10 mouse cellular contexts compared by ENCODE assay signal in genomic region chr7:44466888-44467311, GRCm38 (mm10). TPM values are rescaled to one million over a fixed set of nuclear protein-coding genes. Genes with fewer than 3 reads are reported as not detected.
DNase-seq lines count a peak whose midpoint lies in the region; ATAC-seq lines count a peak whose summit lies in the region.
"Had no signal": no experiment of that assay in that cellular context is flagged by ENCODE, and none has a peak within 500 bp of the region (broad histone marks: within the 10 kb centered on the region; RNA-seq: fewer than 3 reads in every experiment).

No protein-coding gene starts in this region.

- peaks cover 36% of the 10 kb centered on the region for H3K4me1 ChIP-seq in lung, embryonic 16.5 days (replicated peaks; ENCODE audit: control insufficient read depth, insufficient read depth, low read length)
- peaks cover 7% of the 10 kb centered on the region; the same call in 1 of the 2 replicates for H3K4me1 ChIP-seq in limb, embryonic 11.5 days (ENCODE audit: control insufficient read depth, insufficient read depth, low read length)

- 0 out of 2 replicates have a peak, but pooled peaks cover 2% of the 10 kb centered on the region for H3K36me3 ChIP-seq in lung, embryonic 16.5 days (ENCODE audit: control insufficient read depth, insufficient read depth, low read length)
- no peaks in the 10 kb centered on the region for H3K36me3 ChIP-seq in limb, embryonic 11.5 days (ENCODE audit: control insufficient read depth, insufficient read depth, low read length)

- no peaks in the 10 kb centered on the region for H3K9me3 ChIP-seq in lung, embryonic 16.5 days (ENCODE audit: control insufficient read depth, low read length)
- H3K9me3 ChIP-seq in limb, embryonic 11.5 days (ENCODE audit: control insufficient read depth, low read length) = no peaks in the 10 kb centered on the region

- DNase-seq in cerebellum, postnatal 25 days = peak; percentile 51 to 57
- no peak for DNase-seq in lung, postnatal 10 days
- DNase-seq in limb, embryonic 11.5 days (ENCODE audit: low spot score) = no peak
- DNase-seq in right cerebral cortex, postnatal 14 days = peak; percentile 28
- DNase-seq in left cerebral cortex, postnatal 10 days (ENCODE audit: extremely low spot score in 1 of 2, low spot score in 2 of 2) = no peak
- DNase-seq in urinary bladder, postnatal 10 days (ENCODE audit: low spot score) = no peak

- peaks cover 27% of the 10 kb centered on the region for H3K27me3 ChIP-seq in lung, embryonic 16.5 days (ENCODE audit: control insufficient read depth, insufficient read depth, low read depth, low read length)
- peaks cover 24% of the 10 kb centered on the region for H3K27me3 ChIP-seq in limb, embryonic 11.5 days (ENCODE audit: control insufficient read depth, insufficient read depth, low read length)

- no peak overlapping the region for H3K27ac ChIP-seq in lung, embryonic 16.5 days (ENCODE audit: low read length)
- no peak overlapping the region for H3K27ac ChIP-seq in limb, embryonic 11.5 days (replicated peaks; ENCODE audit: low read depth, low read length)

- WGBS in lung, embryonic 16.5 days = 77% methylated on average over 16 of the region's 16 CpGs
- 88% methylated on average over 16 of the region's 16 CpGs for WGBS in limb, embryonic 11.5 days

- H3K4me3 ChIP-seq in lung, embryonic 16.5 days (ENCODE audit: low read length) = no peak overlapping the region
- no peak overlapping the region for H3K4me3 ChIP-seq in limb, embryonic 11.5 days (ENCODE audit: low read depth, low read length)

- H3K4me2 ChIP-seq in lung, embryonic 16.5 days (ENCODE audit: low read depth, low read length) = peak overlapping the region; percentile 50; the same call in 1 of the 2 replicates
- H3K4me2 ChIP-seq in limb, embryonic 11.5 days (ENCODE audit: low read depth, severe bottlenecking) = no peak overlapping the region

- H3K9ac ChIP-seq in lung, embryonic 16.5 days (ENCODE audit: low read length) = 0 out of 2 replicates have a peak overlapping the region, but pooled peaks have one; percentile 18
- peak overlapping the region; percentile 27; the same call in 1 of the 2 replicates for H3K9ac ChIP-seq in limb, embryonic 11.5 days (ENCODE audit: low read length)

- ATAC-seq in cerebellum, adult (ENCODE audit: insufficient number of reproducible peaks, low FRiP score, low TSS enrichment) = no peak
- no peak for ATAC-seq in lung, embryonic 16.5 days (ENCODE audit: low read depth)
- no peak for ATAC-seq in limb, embryonic 11.5 days (ENCODE audit: insufficient number of reproducible peaks, low FRiP score, low TSS enrichment, low read depth)

- intact Hi-C loops in left cerebral cortex, postnatal 10 days (cut with DNase I) = no loop called here

RNA-seq across cellular contexts. Expression of gene Josd2, which starts 0.9 kb away (rescaled TPM):
- 115 and 116 TPM in 2 replicates for polyA plus RNA-seq in lung, embryonic 16.5 days (2015; fragmentation: Nextera tagmentation; extraction: Ambion mirVana)
- polyA plus RNA-seq in limb, embryonic 11.5 days (2014; fragmentation: Nextera tagmentation; extraction: Ambion mirVana) = 64.4 and 65.4 TPM in 2 replicates
- total RNA-seq in left cerebral cortex, postnatal 10 days (2021) = 10 to 100 TPM; 36.3 to 37.4 TPM

RNA-seq across cellular contexts. Expression of gene Aspdh, which starts 1.7 kb away (rescaled TPM):
- 0.62 and 1.3 TPM in 2 replicates for polyA plus RNA-seq in lung, embryonic 16.5 days (2015; fragmentation: Nextera tagmentation; extraction: Ambion mirVana)
- 0.60 TPM in 1 of 2 replicates, not detected in the other for polyA plus RNA-seq in limb, embryonic 11.5 days (2014; fragmentation: Nextera tagmentation; extraction: Ambion mirVana)
- 10 to 100 TPM; 14.7 to 18.0 TPM for total RNA-seq in left cerebral cortex, postnatal 10 days (2021)
- polyA plus RNA-seq: C2C12; intestine, embryonic 14.5 days had no signal

RNA-seq across cellular contexts. Expression of gene Emc10, which starts 29.4 kb away (rescaled TPM):
- 94.0 TPM in 2 replicates for polyA plus RNA-seq in lung, embryonic 16.5 days (2015; fragmentation: Nextera tagmentation; extraction: Ambion mirVana)
- 83.0 and 85.8 TPM in 2 replicates for polyA plus RNA-seq in limb, embryonic 11.5 days (2014; fragmentation: Nextera tagmentation; extraction: Ambion mirVana)
- 100 to 1,000 TPM; 143 to 144 TPM for total RNA-seq in left cerebral cortex, postnatal 10 days (2021)

RNA-seq across cellular contexts. Expression of gene Fam71e1, which starts 29.5 kb away (rescaled TPM):
- 9.5 and 9.9 TPM in 2 replicates for polyA plus RNA-seq in lung, embryonic 16.5 days (2015; fragmentation: Nextera tagmentation; extraction: Ambion mirVana)
- polyA plus RNA-seq in limb, embryonic 11.5 days (2014; fragmentation: Nextera tagmentation; extraction: Ambion mirVana) = 13.2 and 15.0 TPM in 2 replicates
- total RNA-seq in left cerebral cortex, postnatal 10 days (2021) = 10 to 100 TPM; 24.4 to 26.8 TPM

RNA-seq across cellular contexts. Expression of gene Lrrc4b, which starts 38.1 kb away (rescaled TPM):
- 0.36 and 0.57 TPM in 2 replicates for polyA plus RNA-seq in lung, embryonic 16.5 days (2015; fragmentation: Nextera tagmentation; extraction: Ambion mirVana)
- 0.51 and 0.60 TPM in 2 replicates for polyA plus RNA-seq in limb, embryonic 11.5 days (2014; fragmentation: Nextera tagmentation; extraction: Ambion mirVana)
- total RNA-seq in left cerebral cortex, postnatal 10 days (2021) = 100 to 1,000 TPM; 311 to 323 TPM
- polyA plus RNA-seq: C2C12 had no signal

Comparison
In these comparisons a context has a peak if more than half of its experiments do, and no peak if none do; other contexts are left out.
1. DNase-seq: peak in cerebellum, postnatal 25 days (2 of 2) and right cerebral cortex, postnatal 14 days (single experiment); none in lung, postnatal 10 days (single experiment), limb, embryonic 11.5 days (single experiment), left cerebral cortex, postnatal 10 days (0 of 2) and urinary bladder, postnatal 10 days (single experiment).